Mouse (Mus musculus): Measurements from ENCODE around the gene Dppa3. TPM values are rescaled to one million over a fixed set of nuclear protein-coding genes. Genes with fewer than 3 reads are reported as not detected.

Gene Dppa3
- total RNA-seq (2021): not detected

GRCm38 (mm10) chr6:122626110-122626509 lies at the start of gene Dppa3:
Gene Dppa3, plus strand, starts transcription at chr6:122626410.
- intact Hi-C loops (cut with DNase I): no loop called here
- DNase-seq: no peak

- intact Hi-C loops (cut with DNase I): no loop called here
- no peak for DNase-seq
Measured at GRCm38 (mm10) chr6:122577030-122577429, 49.2 kb upstream of the Dppa3 start.

DNA sequence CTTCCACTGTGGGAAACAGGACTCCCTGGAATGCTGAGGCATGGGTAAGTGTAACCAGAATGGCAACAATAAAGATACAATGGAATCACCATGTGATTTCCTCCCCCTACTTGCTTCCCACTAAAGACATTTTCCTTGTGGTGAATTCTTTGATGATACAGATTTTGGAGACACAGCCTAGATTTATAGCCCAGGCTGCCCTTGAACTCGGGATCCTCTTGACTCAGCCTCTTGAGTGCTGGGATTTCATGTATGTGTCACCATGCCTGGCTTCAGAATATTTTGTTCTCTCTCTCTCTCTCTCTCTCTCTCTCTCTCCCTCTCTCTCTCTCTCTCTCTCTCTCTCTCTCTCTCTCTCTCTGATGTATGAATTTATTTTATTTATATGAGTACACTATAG lies 47.1 kb upstream of the Dppa3 start:
- intact Hi-C loops (cut with DNase I): no loop called here
- no peak for DNase-seq

DNA sequence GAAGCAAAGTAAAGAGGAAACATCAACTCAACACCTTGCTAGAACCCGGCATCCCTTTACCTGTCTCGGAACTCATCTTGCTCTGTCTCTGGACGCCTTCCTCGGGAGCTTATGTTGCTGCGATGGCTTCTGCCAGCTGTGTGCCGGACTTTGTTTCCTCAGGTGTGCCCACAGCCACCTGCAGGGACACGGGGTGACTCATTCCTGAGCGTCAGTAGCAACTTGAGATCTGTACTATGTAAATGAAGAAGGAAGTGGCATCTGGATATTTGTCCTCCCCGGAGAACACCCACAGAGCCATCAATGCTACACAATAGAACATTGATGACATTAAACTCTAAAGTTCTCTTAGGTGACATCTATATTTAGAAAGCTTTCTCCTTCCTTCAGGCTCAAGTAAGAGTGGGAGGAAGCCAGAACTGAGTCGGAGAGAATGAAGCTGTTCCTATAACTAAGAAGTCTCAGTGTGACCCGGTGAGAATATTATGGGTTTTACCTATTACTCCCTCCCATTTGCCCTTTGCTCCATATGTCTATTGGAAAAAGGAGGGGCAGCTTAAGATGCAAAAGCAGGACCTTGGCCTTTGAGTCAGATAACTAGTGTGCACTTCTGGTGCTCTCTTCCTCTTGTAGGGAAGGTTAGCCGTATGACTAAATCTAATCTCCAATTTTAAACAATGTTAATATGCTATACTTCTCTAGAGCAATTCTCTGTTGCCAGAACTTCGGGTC lies 35.0 kb upstream of the Dppa3 start:
- intact Hi-C loops (cut with DNase I): no loop called here
- DNase-seq: no peak

DNA sequence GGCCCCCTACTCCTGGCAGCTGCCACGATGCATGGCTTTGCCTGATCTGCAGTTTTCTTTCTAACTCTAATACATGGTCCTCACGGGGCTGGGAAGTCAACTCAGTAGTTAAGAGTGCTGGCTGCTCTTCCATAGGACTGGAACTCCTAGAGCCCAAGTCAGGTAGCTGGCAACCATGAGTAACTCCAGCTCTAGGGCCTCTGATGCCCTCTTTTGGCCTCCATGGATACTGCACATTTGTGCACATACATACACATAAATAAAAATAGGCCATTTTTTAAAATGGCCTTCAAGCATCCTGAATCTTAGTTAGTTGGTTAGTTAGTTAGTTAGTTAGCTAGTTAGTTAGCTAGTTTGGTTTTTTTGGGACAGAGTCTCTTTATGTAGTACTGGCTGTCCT lies 33.3 kb upstream of the Dppa3 start:
- intact Hi-C loops (cut with DNase I): no loop called here
- no peak for DNase-seq

GRCm38 (mm10) chr6:122595637-122596036 lies 30.6 kb upstream of the Dppa3 start:
- peak; percentile 56 to 61 for DNase-seq
- intact Hi-C loops (cut with DNase I): loop anchor here (1.0 kb wide), 1 partner anchor 38 kb away; no protein-coding TSS in a partner anchor

DNA sequence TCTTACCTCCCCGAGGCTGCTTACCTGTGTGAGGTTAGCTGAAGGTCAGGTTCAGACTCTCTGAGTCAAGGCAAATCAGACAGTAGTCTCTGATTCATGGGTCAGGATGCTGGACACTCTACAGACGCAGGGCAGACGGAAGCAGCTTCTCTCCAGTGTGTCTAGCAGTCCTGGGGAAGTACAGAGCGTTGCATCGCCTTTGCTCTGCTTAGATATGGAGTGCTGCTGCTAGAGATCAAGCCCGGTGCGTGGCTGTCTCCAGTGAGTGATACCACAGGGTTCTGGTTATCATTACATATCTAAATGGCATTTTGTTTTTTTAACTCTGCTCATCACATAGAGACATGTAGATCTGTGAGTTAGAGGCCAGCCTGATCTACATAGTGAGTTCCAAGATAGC lies 29.6 kb upstream of the Dppa3 start:
- intact Hi-C loops (cut with DNase I): no loop called here
- DNase-seq: no peak

DNA sequence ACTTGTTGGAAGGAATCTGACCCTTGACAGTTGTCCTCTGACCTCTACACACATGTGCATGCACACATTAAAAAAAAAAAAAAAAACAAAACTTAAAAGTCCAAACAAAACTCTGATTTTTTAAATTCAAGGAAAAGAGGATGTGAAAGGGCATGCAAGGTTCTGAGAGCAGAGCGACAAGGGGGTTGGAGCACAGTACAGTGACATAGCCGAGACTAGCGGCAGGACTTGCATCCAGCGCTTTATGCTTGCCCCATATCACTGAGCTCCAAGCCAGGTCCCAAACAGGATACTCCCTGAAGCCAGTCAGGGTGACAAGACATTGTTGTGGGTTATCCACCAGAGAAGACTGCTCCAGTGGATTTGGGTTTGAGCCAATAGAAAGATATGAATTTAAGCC lies 28.2 kb upstream of the Dppa3 start:
- intact Hi-C loops (cut with DNase I): no loop called here
- no peak for DNase-seq

- DNase-seq: peak in 1 of 2 experiments; percentile 10
- intact Hi-C loops (cut with DNase I): no loop called here
Measured at GRCm38 (mm10) chr6:122598436-122598835, 27.8 kb upstream of the Dppa3 start.

DNA sequence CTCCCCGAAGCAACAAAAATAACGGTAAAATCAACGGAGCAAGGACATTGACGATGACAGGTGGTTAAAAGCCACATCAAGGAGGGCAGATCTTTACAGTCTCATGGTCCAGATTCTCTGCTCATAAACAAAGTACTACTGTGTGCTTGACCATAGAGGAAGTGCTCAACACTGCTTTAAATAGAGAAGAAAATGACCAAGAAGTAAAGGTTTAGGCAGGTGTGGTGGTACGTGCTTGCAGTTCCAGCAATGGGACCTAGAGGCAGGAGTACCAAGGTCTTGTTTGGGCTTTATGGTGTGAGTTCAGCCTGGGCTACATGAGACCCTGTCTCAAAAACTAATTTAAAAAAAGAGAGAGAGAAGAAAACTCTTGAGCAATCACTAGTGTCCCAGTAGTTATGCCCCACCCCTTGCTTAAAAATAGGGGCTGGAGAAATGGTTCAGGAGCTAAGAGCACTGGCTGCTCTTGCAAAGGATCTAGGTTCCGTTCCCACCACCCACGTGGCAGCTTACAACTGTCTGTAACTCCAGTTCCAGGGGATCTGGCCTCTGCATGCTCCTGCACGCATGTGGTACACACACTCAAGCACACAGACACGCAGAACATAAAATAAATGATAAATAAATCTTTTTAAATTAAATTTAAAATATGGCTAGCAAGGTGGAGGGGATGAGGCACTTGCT lies 27.0 kb upstream of the Dppa3 start:
- intact Hi-C loops (cut with DNase I): no loop called here
- no peak for DNase-seq

GRCm38 (mm10) chr6:122600066-122600646 lies 26.1 kb upstream of the Dppa3 start:
- intact Hi-C loops (cut with DNase I): no loop called here
- peak in 1 of 2 experiments; percentile 9 for DNase-seq

DNA sequence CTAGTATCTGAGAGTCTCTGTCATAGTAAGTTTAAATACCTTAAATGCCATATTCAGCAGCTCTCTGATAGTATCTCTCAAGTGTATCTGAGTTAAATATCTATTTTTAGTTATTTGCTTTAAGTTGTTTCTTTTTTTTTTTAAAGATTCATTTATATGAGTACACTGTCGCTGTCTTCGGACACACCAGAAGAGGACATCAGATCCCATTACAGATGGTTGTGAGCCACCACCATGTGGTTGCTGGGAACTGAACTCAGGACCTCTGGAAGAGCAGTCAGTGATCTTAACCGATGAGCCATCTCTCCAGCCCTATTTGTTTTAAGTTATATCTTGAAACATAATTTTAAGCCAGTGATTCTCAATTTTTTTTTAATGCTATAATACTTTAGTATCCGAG lies 25.2 kb upstream of the Dppa3 start:
- intact Hi-C loops (cut with DNase I): no loop called here
- DNase-seq: no peak

DNA sequence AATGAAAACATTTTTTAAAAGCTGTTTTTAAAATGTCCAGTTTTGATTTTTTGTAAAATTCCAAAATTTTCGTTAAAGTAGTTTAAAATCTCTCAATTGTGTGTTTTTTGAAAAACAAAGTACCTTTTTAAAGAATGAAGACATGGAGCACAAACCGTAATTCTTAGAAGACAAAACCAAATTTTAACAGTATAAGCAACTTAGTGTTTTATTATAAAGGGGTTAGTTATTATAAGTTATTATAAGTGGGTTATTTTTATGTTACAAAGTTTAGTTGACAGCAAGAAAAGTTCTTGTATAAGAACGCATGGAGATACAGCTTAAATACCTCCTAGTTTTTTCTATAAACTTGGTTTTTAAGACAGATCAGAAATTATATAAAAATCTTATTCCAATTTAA lies 24.6 kb upstream of the Dppa3 start:
- no peak for DNase-seq
- intact Hi-C loops (cut with DNase I): no loop called here

DNA sequence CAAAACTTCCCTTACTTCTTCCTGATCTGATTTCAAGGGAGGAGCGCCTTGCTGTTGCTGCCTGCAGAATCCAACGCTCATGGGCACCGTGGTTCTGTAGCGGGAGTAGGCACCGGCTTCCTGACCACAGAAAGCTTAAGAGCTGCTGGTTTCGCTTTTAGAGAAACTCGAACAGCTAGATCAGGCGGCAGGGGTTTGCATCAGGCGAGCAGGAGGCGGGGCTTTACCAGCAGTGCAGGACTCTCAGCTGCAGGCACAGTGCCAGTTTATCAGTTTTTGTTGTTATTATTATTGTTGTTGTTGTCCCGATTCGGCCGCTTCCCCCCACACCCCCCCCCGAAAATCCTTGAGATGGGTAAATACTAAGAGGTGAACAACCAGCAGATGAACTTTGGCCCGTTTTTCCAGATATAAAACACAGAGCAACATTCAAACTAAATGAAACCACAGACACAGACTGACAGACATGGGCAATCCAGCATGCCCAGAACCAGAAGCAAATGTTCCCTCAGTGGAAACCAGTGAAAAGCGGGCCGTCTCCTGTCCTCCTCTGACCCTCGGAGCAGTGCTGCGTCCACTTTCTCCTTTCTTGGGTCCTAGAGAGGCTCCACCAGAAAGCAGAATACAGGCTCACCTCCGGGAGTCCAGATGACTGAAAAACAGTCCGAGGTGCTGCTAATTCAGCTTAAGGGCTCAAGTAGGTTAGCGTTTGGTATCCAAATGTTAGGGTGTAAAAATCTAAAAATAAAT lies 23.8 kb upstream of the Dppa3 start, which contains the start of gene Apobec1:
TSS of gene Apobec1 (minus strand) at position 203 of the 750 bp plus-strand sequence.
- DNase-seq: peak; percentile 83 to 85
- intact Hi-C loops (cut with DNase I): no loop called here

- intact Hi-C loops (cut with DNase I): no loop called here
- peak in 1 of 2 experiments; percentile 36 for DNase-seq
Measured at GRCm38 (mm10) chr6:122602992-122603322, 23.3 kb upstream of the Dppa3 start.

DNA sequence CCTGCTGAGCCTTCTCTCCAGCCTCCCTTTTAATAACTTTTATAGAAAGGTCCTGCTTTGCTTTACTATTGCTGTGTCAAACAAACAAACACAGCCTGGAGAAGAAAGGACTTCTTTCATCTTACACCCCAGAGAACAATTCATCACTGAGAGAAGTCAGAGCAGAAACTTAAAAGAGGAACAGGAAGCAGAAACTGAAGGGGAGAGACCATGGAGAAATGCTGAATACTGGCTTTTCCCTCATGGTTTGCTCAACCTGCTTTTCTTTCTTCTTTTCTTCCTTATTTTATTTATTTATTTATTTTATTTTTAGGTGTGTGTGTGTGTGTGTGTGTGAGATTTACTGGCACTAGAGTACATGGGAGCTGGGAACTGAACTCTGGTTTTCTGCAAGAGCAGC lies 21.9 kb upstream of the Dppa3 start:
- intact Hi-C loops (cut with DNase I): no loop called here
- no peak for DNase-seq

DNA sequence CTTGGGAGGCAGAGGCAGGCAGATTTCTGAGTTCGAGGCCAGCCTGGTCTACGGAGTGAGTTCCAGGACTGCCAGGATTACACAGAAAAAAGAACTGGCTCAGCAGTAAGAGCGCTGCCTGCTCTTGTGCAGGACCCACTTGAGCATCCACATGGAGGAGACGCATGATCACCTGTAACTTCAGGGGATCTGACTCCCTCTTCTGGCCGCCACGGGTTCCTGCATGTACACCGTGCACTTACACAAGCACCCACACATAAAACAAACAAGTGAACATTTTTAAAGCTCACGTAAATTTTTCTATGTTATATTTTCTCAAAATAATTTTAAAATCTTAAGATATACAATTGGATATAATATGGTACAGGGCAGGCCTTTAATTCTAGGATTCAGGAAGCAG lies 20.7 kb upstream of the Dppa3 start:
- DNase-seq: no peak
- intact Hi-C loops (cut with DNase I): no loop called here

- intact Hi-C loops (cut with DNase I): no loop called here
- no peak for DNase-seq
Measured at GRCm38 (mm10) chr6:122606661-122607060, 19.5 kb upstream of the Dppa3 start.

GRCm38 (mm10) chr6:122607700-122608099 lies 18.5 kb upstream of the Dppa3 start:
- intact Hi-C loops (cut with DNase I): no loop called here
- no peak for DNase-seq

DNA sequence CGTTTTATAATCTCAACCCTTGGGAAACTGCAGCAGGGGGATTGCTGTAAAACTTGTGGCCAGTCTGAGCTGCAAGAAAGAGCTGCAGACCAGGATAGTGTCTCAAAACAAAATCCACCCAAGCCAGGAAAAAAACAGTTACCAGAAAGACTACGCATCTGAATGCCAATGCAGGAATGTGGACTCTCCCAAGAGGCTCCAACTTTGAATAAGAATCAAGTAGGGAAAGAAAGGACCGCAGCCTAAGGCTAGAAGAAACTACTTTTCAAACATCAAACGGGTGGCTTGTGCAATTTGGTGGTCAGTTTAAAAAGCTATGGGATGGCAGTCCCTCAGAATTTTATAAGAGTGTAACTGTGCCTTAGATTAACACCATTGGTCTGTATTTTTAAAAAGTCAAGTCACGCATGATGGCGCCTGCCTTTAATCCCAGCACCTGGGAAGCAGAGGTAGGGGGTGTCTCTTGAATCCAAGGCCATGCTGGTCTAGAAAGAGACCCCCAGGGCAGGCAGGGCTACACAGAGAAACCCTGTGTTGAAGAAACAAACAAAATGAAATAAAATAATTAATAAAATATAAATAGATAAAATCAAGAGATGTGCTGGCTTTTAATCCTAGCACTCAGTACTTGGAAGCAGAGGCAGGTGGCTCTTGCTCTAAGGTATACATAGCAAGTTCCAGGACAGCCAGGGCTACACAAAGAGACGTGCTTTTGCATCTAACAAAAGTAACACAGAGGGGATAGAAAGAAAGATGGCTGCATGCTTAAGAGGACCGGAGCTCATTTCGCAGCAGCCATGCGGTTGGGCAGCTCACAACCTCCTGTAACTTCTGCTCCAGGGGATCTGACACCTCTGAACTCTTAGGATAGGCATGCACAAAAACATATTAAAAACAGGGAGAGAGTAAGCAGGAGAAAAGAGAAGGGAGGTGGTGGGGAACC lies 17.5 kb upstream of the Dppa3 start:
- DNase-seq: no peak
- intact Hi-C loops (cut with DNase I): no loop called here
